Mouse (Mus musculus) bone marrow, adult 2 months (tissue): ENCODE measurements around the gene Fkbp11.

Experiments used
- CTCF ChIP-seq: fragments of 200-500 bp; IDR thresholded peaks from 2 replicates; pipeline ENCODE4 v1.5.1; 2011; ENCODE audit warnings: low read length, control low read depth; ENCODE audit not compliant: control insufficient read depth, insufficient read depth
- POLR2A ChIP-seq: fragments of 200-500 bp; IDR thresholded peaks from 2 replicates; pipeline ENCODE4 v1.6.1; 2011; ENCODE audit warnings: low read depth, mild to moderate bottlenecking, control low read depth, low read length, borderline replicate concordance; ENCODE audit not compliant: control insufficient read depth

GRCm38 (mm10) chr15:98724441-98724840 lies 3.6 kb downstream of the Fkbp11 start:
- no peak for TF ChIP-seq CTCF
- no peak for TF ChIP-seq POLR2A
